8 mouse cellular contexts compared by ENCODE assay signal in the genomic region with DNA sequence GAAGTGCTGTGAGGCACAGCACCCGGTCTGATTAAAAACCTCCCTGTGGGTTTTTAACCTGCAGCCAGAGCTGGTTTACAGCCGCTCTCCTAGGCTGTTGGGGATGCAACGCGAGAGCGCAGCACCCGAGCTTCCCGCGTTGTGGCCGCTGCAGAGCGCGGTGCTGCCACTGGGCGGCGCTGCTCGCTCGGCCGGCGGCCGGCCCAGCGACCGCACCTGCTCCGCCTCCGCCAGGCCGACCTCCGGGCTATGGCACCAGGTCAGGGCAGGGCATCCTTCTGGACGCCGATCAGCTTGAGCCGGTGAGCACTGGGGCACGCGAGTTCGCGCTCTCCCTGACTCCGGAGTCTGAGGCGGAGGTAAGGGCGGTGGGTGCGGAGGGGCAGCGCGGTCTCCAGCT. TPM values are rescaled to one million over a fixed set of nuclear protein-coding genes. Genes with fewer than 3 reads are reported as not detected.
A peak's percentile ranks its signal among the peaks of the same experiment; 100 is the strongest.
DNase-seq lines count a peak whose midpoint lies in the region; ATAC-seq lines count a peak whose summit lies in the region.

No protein-coding gene starts in this region.

- peak; percentile 19 to 35 for DNase-seq in heart, adult 18-20 months
- DNase-seq in heart, adult 8-10 months (ENCODE audit: low spot score): no peak
- DNase-seq in cerebellum, adult 18-20 months: peak; percentile 32 to 74

- H3K27me3 ChIP-seq in forebrain, embryonic 16.5 days (replicated peaks; ENCODE audit: control insufficient read depth, insufficient read depth, low read length): no peaks in the 10 kb centered on the region
- H3K27me3 ChIP-seq in intestine, embryonic 15.5 days (replicated peaks): no peaks in the 10 kb centered on the region
- no peaks in the 10 kb centered on the region for H3K27me3 ChIP-seq in limb, embryonic 15.5 days
- peaks cover 4% of the 10 kb centered on the region; the same call in 1 of the 2 replicates for H3K27me3 ChIP-seq in midbrain, embryonic 15.5 days (replicated peaks)
- H3K27me3 ChIP-seq in stomach, embryonic 15.5 days (replicated peaks): no peaks in the 10 kb centered on the region

- H3K4me2 ChIP-seq in forebrain, embryonic 16.5 days (ENCODE audit: low read length): peak overlapping the region; percentile 65
- H3K4me2 ChIP-seq in intestine, embryonic 15.5 days (replicated peaks): peak overlapping the region; percentile 88
- H3K4me2 ChIP-seq in limb, embryonic 15.5 days: peak overlapping the region; percentile 89
- H3K4me2 ChIP-seq in midbrain, embryonic 15.5 days: peak overlapping the region; percentile 59
- peak overlapping the region; percentile 87 for H3K4me2 ChIP-seq in stomach, embryonic 15.5 days

- under 1% methylated on average over 36 of the region's 37 CpGs for WGBS in forebrain, embryonic 16.5 days
- WGBS in intestine, embryonic 15.5 days: under 1% methylated on average over 37 of the region's 37 CpGs
- WGBS in limb, embryonic 15.5 days: under 1% methylated on average over 37 of the region's 37 CpGs
- WGBS in midbrain, embryonic 15.5 days: 1% methylated on average over 37 of the region's 37 CpGs
- WGBS in stomach, embryonic 15.5 days: under 1% methylated on average over 37 of the region's 37 CpGs

- peaks cover 15% of the 10 kb centered on the region for H3K4me1 ChIP-seq in forebrain, embryonic 16.5 days (replicated peaks; ENCODE audit: control insufficient read depth, insufficient read depth, low read length)
- peaks cover 25% of the 10 kb centered on the region for H3K4me1 ChIP-seq in intestine, embryonic 15.5 days (replicated peaks)
- peaks cover 39% of the 10 kb centered on the region for H3K4me1 ChIP-seq in limb, embryonic 15.5 days
- peaks cover 17% of the 10 kb centered on the region for H3K4me1 ChIP-seq in midbrain, embryonic 15.5 days
- H3K4me1 ChIP-seq in stomach, embryonic 15.5 days: peaks cover 22% of the 10 kb centered on the region

- no peak overlapping the region for H3K27ac ChIP-seq in forebrain, embryonic 16.5 days (ENCODE audit: low read length)
- H3K27ac ChIP-seq in intestine, embryonic 15.5 days: no peak overlapping the region
- no peak overlapping the region for H3K27ac ChIP-seq in limb, embryonic 15.5 days
- no peak overlapping the region for H3K27ac ChIP-seq in midbrain, embryonic 15.5 days
- H3K27ac ChIP-seq in stomach, embryonic 15.5 days: no peak overlapping the region

- H3K36me3 ChIP-seq in forebrain, embryonic 16.5 days (ENCODE audit: control insufficient read depth, insufficient read depth): no peaks in the 10 kb centered on the region
- no peaks in the 10 kb centered on the region for H3K36me3 ChIP-seq in intestine, embryonic 15.5 days
- H3K36me3 ChIP-seq in limb, embryonic 15.5 days: no peaks in the 10 kb centered on the region
- H3K36me3 ChIP-seq in midbrain, embryonic 15.5 days (replicated peaks): no peaks in the 10 kb centered on the region
- no peaks in the 10 kb centered on the region for H3K36me3 ChIP-seq in stomach, embryonic 15.5 days

- ATAC-seq in forebrain, embryonic 16.5 days: peak; percentile 39
- peak; percentile 57 for ATAC-seq in intestine, embryonic 15.5 days
- no peak for ATAC-seq in limb, embryonic 15.5 days (ENCODE audit: insufficient number of reproducible peaks, low FRiP score, low TSS enrichment, low read depth)
- ATAC-seq in midbrain, embryonic 15.5 days (replicated peaks): peak; percentile 41; the same call in 1 of the 2 replicates
- peak; percentile 38; the same call in 1 of the 2 replicates for ATAC-seq in stomach, embryonic 15.5 days (ENCODE audit: insufficient read depth, low FRiP score, low read depth)

- no peaks in the 10 kb centered on the region for H3K9me3 ChIP-seq in forebrain, embryonic 16.5 days (ENCODE audit: control insufficient read depth, low read length)
- no peaks in the 10 kb centered on the region for H3K9me3 ChIP-seq in intestine, embryonic 15.5 days
- H3K9me3 ChIP-seq in limb, embryonic 15.5 days: no peaks in the 10 kb centered on the region
- H3K9me3 ChIP-seq in midbrain, embryonic 15.5 days: no peaks in the 10 kb centered on the region
- no peaks in the 10 kb centered on the region for H3K9me3 ChIP-seq in stomach, embryonic 15.5 days

- peak overlapping the region; percentile 42 for H3K4me3 ChIP-seq in forebrain, embryonic 16.5 days (replicated peaks; ENCODE audit: low read length)
- peak overlapping the region; percentile 39 for H3K4me3 ChIP-seq in intestine, embryonic 15.5 days (replicated peaks)
- peak overlapping the region; percentile 43 for H3K4me3 ChIP-seq in limb, embryonic 15.5 days
- H3K4me3 ChIP-seq in midbrain, embryonic 15.5 days: peak overlapping the region; percentile 36
- H3K4me3 ChIP-seq in stomach, embryonic 15.5 days (replicated peaks): peak overlapping the region; percentile 42

- peak overlapping the region; percentile 54; the same call in 1 of the 2 replicates for H3K9ac ChIP-seq in forebrain, embryonic 16.5 days (replicated peaks; ENCODE audit: low read depth, low read length)
- peak overlapping the region; percentile 46 for H3K9ac ChIP-seq in intestine, embryonic 15.5 days
- peak overlapping the region; percentile 37 for H3K9ac ChIP-seq in limb, embryonic 15.5 days
- H3K9ac ChIP-seq in midbrain, embryonic 15.5 days: peak overlapping the region; percentile 40
- peak overlapping the region; percentile 26; the same call in 1 of the 2 replicates for H3K9ac ChIP-seq in stomach, embryonic 15.5 days

RNA-seq across cellular contexts. Expression of gene Pard6b, which starts 36.3 kb away (rescaled TPM):
- total RNA-seq in heart, adult 18-20 months (2021): 1 to 10 TPM; 1.7 to 2.6 TPM
- total RNA-seq in heart, adult 8-10 months (2022): 1 to 10 TPM; 2.3 to 2.9 (median 2.5) TPM
- polyA plus RNA-seq in forebrain, embryonic 16.5 days (2015; fragmentation: Nextera tagmentation; extraction: Ambion mirVana): 6.1 and 6.2 TPM in 2 replicates
- polyA plus RNA-seq in intestine, embryonic 15.5 days (2015; fragmentation: Nextera tagmentation; extraction: Ambion mirVana): 16.9 and 17.4 TPM in 2 replicates
- polyA plus RNA-seq in limb, embryonic 15.5 days (2015; fragmentation: Nextera tagmentation; extraction: Ambion mirVana): 2.9 and 3.8 TPM in 2 replicates
- 7.5 TPM in 2 replicates for polyA plus RNA-seq in midbrain, embryonic 15.5 days (2015; fragmentation: Nextera tagmentation; extraction: Ambion mirVana)
- polyA plus RNA-seq in stomach, embryonic 15.5 days (2015; fragmentation: Nextera tagmentation; extraction: Ambion mirVana): 12.7 and 14.9 TPM in 2 replicates
